Mouse (Mus musculus) c-Kit-positive CD71-negative TER-119-negative erythroid progenitor cells, embryonic 14.5 days (primary cell): ENCODE measurements around the gene 4931414P19Rik.
A peak's percentile ranks its signal among the peaks of the same experiment; 100 is the strongest.

Source experiments
- DNase-seq: peaks from one replicate; pipeline ENCODE4 v3.0.0-alpha.2; 2013; ENCODE audit warnings: low read depth

The 4931414P19Rik gene

GRCm38 (mm10) chr14:54605752-54606321, at the start of gene 4931414P19Rik:
4931414P19Rik (minus strand) TSS chr14:54605993.
- peak; percentile 42 for DNase-seq

GRCm38 (mm10) chr14:54653496-54653895, 47.7 kb upstream of the 4931414P19Rik start:
- DNase-seq: peak; percentile 76

- DNase-seq: no peak
Measured at GRCm38 (mm10) chr14:54652787-54653186, 47.0 kb upstream of the 4931414P19Rik start.

- DNase-seq: no peak
Measured at GRCm38 (mm10) chr14:54651556-54651955, 45.8 kb upstream of the 4931414P19Rik start.

GRCm38 (mm10) chr14:54650621-54651454, 45.0 kb upstream of the 4931414P19Rik start:
- DNase-seq: peak; percentile 96

- DNase-seq: no peak
Measured at GRCm38 (mm10) chr14:54647900-54648299, 42.1 kb upstream of the 4931414P19Rik start.

GRCm38 (mm10) chr14:54646898-54647636, 41.3 kb upstream of the 4931414P19Rik start:
- no peak for DNase-seq

- no peak for DNase-seq
Measured at GRCm38 (mm10) chr14:54646455-54646854, 40.7 kb upstream of the 4931414P19Rik start.

GRCm38 (mm10) chr14:54644294-54644693, 38.5 kb upstream of the 4931414P19Rik start:
- DNase-seq: no peak

GRCm38 (mm10) chr14:54643011-54643410, 37.2 kb upstream of the 4931414P19Rik start:
- no peak for DNase-seq

GRCm38 (mm10) chr14:54642224-54642944, 36.6 kb upstream of the 4931414P19Rik start:
- DNase-seq: no peak

- peak; percentile 92 for DNase-seq
Measured at GRCm38 (mm10) chr14:54641305-54641969, 35.6 kb upstream of the 4931414P19Rik start, which contains the start of gene Cdh24. Cdh24 (minus strand) TSS chr14:54641364.

GRCm38 (mm10) chr14:54640946-54641304, 35.1 kb upstream of the 4931414P19Rik start, which contains the start of gene Gm17606:
Gm17606 (plus strand) TSS chr14:54640952.
- DNase-seq: no peak

- no peak for DNase-seq
Measured at GRCm38 (mm10) chr14:54640121-54640520, 34.3 kb upstream of the 4931414P19Rik start.

- no peak for DNase-seq
Measured at GRCm38 (mm10) chr14:54638210-54638609, 32.4 kb upstream of the 4931414P19Rik start.

GRCm38 (mm10) chr14:54636954-54637353, 31.2 kb upstream of the 4931414P19Rik start:
- DNase-seq: no peak

GRCm38 (mm10) chr14:54634182-54634581, 28.4 kb upstream of the 4931414P19Rik start:
- no peak for DNase-seq

GRCm38 (mm10) chr14:54632252-54632651, 26.5 kb upstream of the 4931414P19Rik start:
- DNase-seq: no peak

GRCm38 (mm10) chr14:54631240-54631599, 25.4 kb upstream of the 4931414P19Rik start:
- no peak for DNase-seq

GRCm38 (mm10) chr14:54630583-54631239, 24.9 kb upstream of the 4931414P19Rik start:
- no peak for DNase-seq

GRCm38 (mm10) chr14:54629797-54630196, 24.0 kb upstream of the 4931414P19Rik start:
- DNase-seq: no peak
